Mouse (Mus musculus): ENCODE measurements around the gene Fbxw7. TPM values are rescaled to one million over a fixed set of nuclear protein-coding genes. Genes with fewer than 3 reads are reported as not detected.

The Fbxw7 gene
- 19.5 and 20.5 TPM in 2 replicates for polyA plus RNA-seq (2014; fragmentation: Nextera tagmentation; extraction: Ambion mirVana)

GRCm38 (mm10) chr3:84814762-84815381 lies at the start of gene Fbxw7:
Gene Fbxw7, plus strand, starts transcription at chr3:84815268.
- Histone ChIP-seq H3K36me3 (ENCODE audit: control insufficient read depth, insufficient read depth, low read length) (no peaks in the 10 kb centered on the region), H3K4me3 (ENCODE audit: low read depth, low read length) (peak within 1 kb of the TSS; percentile 97), H3K27me3 (ENCODE audit: control insufficient read depth, insufficient read depth, low read length) (no peaks in the 10 kb centered on the region), H3K9me3 (ENCODE audit: control insufficient read depth, low read length) (no peaks in the 10 kb centered on the region), H3K4me2 (ENCODE audit: low read depth, low read length, severe bottlenecking) (peak within 1 kb of the TSS; percentile 95), H3K9ac (ENCODE audit: low read length) (peak within 1 kb of the TSS; percentile 87), H3K4me1 (replicated peaks; ENCODE audit: control insufficient read depth, insufficient read depth, low read length) (no peaks in the 10 kb centered on the region; the same call in 1 of the 2 replicates), H3K27ac (ENCODE audit: low read depth, low read length) (peak within 1 kb of the TSS; percentile 90)
- WGBS: under 1% methylated on average over 44 of the region's 76 CpGs
- ATAC-seq (replicated peaks; ENCODE audit: low FRiP score) (no peak; the same call in none of the 2 replicates), DNase-seq (ENCODE audit: low spot score) (peak; percentile 74)

DNA sequence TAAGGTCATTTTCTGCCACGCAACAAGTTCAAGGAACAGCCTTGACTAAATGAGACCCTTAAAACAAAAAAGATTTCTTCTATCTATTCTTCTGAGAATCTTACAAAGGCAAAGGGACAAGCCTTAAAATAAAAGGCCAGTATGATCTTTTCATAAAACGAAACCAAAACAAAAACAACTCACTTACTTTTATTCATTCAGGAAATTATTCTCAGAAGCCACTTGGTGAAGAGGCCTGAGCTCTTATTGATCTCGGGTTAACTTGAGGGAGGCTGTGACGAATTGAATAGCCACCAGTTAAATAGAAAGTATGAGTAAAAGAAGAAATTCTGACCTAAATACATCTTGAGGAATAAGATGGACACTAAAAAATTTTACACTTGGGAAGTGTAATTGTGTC lies 46.1 kb upstream of the Fbxw7 start:
- no peaks in the 10 kb centered on the region for H3K4me1 ChIP-seq (replicated peaks; ENCODE audit: control insufficient read depth, insufficient read depth, low read length)
- ATAC-seq (replicated peaks; ENCODE audit: low FRiP score) (no peak), DNase-seq (ENCODE audit: low spot score) (no peak)
- no peaks in the 10 kb centered on the region for H3K36me3 ChIP-seq (ENCODE audit: control insufficient read depth, insufficient read depth, low read length)
- no peak overlapping the region for H3K9ac ChIP-seq (ENCODE audit: low read length)
- H3K4me2 ChIP-seq (ENCODE audit: low read depth, low read length, severe bottlenecking): no peak overlapping the region
- no peaks in the 10 kb centered on the region for H3K27me3 ChIP-seq (ENCODE audit: control insufficient read depth, insufficient read depth, low read length)
- no peak overlapping the region for H3K4me3 ChIP-seq (ENCODE audit: low read depth, low read length)
- no peaks in the 10 kb centered on the region for H3K9me3 ChIP-seq (ENCODE audit: control insufficient read depth, low read length)
- H3K27ac ChIP-seq (ENCODE audit: low read depth, low read length): no peak overlapping the region
- WGBS: 86% methylated on average over 4 of the region's 4 CpGs

GRCm38 (mm10) chr3:84769411-84769810 lies 45.7 kb upstream of the Fbxw7 start:
- ATAC-seq (replicated peaks; ENCODE audit: low FRiP score): no peak
- Histone ChIP-seq H3K4me1 (replicated peaks; ENCODE audit: control insufficient read depth, insufficient read depth, low read length) (no peaks in the 10 kb centered on the region), H3K9me3 (ENCODE audit: control insufficient read depth, low read length) (no peaks in the 10 kb centered on the region), H3K27me3 (ENCODE audit: control insufficient read depth, insufficient read depth, low read length) (no peaks in the 10 kb centered on the region), H3K9ac (ENCODE audit: low read length) (no peak overlapping the region), H3K27ac (ENCODE audit: low read depth, low read length) (no peak overlapping the region), H3K4me2 (ENCODE audit: low read depth, low read length, severe bottlenecking) (no peak overlapping the region), H3K4me3 (ENCODE audit: low read depth, low read length) (no peak overlapping the region), H3K36me3 (ENCODE audit: control insufficient read depth, insufficient read depth, low read length) (no peaks in the 10 kb centered on the region)
- WGBS: 86% methylated on average over 6 of the region's 6 CpGs
- DNase-seq (ENCODE audit: low spot score): no peak

DNA sequence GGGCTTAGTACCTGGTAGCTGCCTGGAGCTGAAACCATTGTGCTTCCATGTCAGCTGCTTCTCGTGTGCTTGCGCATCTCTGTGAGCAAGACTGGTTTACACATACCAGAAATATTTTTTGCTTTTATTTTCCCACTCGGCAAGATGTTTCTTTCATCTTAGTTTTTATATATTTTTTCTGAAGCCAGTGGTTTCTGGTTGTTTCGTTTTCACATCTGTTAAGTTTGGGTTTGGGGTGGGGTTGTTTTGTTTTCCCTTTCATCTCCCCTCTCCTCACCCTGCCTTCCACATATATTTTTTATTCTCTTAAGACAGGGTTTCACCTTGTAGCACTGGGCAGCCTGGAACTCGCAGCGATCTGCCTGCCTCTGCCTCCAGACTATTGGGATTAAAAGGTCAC lies 44.5 kb upstream of the Fbxw7 start:
- no peak for DNase-seq (ENCODE audit: low spot score)
- no peak overlapping the region for H3K27ac ChIP-seq (ENCODE audit: low read depth, low read length)
- no peaks in the 10 kb centered on the region for H3K9me3 ChIP-seq (ENCODE audit: control insufficient read depth, low read length)
- no peak overlapping the region for H3K9ac ChIP-seq (ENCODE audit: low read length)
- no peaks in the 10 kb centered on the region for H3K4me1 ChIP-seq (replicated peaks; ENCODE audit: control insufficient read depth, insufficient read depth, low read length)
- WGBS: 92% methylated on average over 6 of the region's 6 CpGs
- H3K27me3 ChIP-seq (ENCODE audit: control insufficient read depth, insufficient read depth, low read length): no peaks in the 10 kb centered on the region
- no peak for ATAC-seq (replicated peaks; ENCODE audit: low FRiP score)
- H3K36me3 ChIP-seq (ENCODE audit: control insufficient read depth, insufficient read depth, low read length): no peaks in the 10 kb centered on the region
- H3K4me2 ChIP-seq (ENCODE audit: low read depth, low read length, severe bottlenecking): no peak overlapping the region
- H3K4me3 ChIP-seq (ENCODE audit: low read depth, low read length): no peak overlapping the region

DNA sequence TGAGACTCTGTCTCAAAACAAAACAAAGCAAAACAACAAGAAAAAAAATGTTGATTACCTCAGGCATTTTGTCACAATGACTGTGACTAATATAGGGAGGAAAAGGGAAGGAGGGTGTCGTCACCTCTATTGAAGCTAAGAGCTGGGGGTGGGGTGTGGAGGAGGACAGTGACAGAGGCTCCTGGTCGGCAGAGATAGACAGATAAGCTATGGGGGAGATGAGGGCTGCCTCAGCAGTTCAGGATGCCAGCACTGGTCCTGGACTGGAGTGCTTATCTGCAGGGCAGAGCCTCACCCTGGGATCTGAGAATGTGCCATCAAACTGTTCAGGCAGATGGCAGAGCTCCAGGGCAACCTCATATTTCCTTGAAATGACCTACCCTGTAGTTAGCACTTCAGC lies 43.1 kb upstream of the Fbxw7 start:
- no peak for ATAC-seq (replicated peaks; ENCODE audit: low FRiP score)

DNA sequence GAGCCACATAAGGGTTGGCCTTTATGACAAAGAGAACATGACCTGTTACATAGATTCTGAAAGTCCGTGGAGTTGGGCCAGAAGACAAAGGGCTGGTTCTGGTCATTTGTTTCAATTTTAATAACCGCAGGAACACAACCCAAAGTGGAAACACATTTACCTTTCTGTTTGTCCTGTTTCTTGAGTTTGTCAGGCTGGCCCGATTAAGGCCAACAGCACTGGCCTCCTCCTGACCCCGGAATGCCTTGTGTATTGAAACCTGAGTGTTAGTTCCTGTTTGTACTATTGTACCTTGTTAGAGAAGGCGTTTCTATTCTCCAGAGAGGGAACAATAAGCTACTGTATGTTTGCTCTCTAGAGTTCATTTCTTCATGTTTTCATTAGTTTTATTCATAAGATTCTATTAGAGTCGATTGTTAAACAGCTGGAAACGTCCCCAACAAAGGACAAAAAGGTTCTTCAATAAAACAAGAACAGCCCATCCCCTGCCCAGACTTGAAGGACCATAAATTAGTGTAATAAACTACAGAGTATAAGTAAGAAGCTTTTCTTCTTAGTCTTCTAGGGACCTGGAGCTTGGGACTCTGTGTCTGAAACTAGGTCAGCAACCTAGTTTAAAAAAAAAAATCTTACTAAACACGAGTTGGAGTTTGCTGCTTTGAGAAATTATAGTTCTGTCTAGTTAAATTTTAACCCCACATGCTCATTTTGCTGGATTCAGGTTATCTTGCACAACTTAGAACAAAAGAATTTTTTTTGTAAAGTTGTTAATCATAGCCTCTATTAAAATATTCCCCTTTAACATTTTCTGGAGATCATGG lies 40.6 kb upstream of the Fbxw7 start:
- no peak overlapping the region for H3K4me3 ChIP-seq (ENCODE audit: low read depth, low read length)
- H3K4me2 ChIP-seq (ENCODE audit: low read depth, low read length, severe bottlenecking): no peak overlapping the region
- ATAC-seq (replicated peaks; ENCODE audit: low FRiP score) (no peak), DNase-seq (ENCODE audit: low spot score) (no peak)
- no peak overlapping the region for H3K27ac ChIP-seq (ENCODE audit: low read depth, low read length)
- WGBS: 60% methylated on average over 8 of the region's 8 CpGs
- H3K9me3 ChIP-seq (ENCODE audit: control insufficient read depth, low read length): no peaks in the 10 kb centered on the region
- no peaks in the 10 kb centered on the region for H3K27me3 ChIP-seq (ENCODE audit: control insufficient read depth, insufficient read depth, low read length)
- H3K36me3 ChIP-seq (ENCODE audit: control insufficient read depth, insufficient read depth, low read length): no peaks in the 10 kb centered on the region
- H3K9ac ChIP-seq (ENCODE audit: low read length): no peak overlapping the region
- no peaks in the 10 kb centered on the region for H3K4me1 ChIP-seq (replicated peaks; ENCODE audit: control insufficient read depth, insufficient read depth, low read length)

More for the DNA sequence above, 43.1 kb upstream of the Fbxw7 start:
- Histone ChIP-seq H3K4me1 (replicated peaks; ENCODE audit: control insufficient read depth, insufficient read depth, low read length) (no peaks in the 10 kb centered on the region), H3K9ac (ENCODE audit: low read length) (no peak overlapping the region), H3K27ac (ENCODE audit: low read depth, low read length) (no peak overlapping the region), H3K4me3 (ENCODE audit: low read depth, low read length) (no peak overlapping the region), H3K27me3 (ENCODE audit: control insufficient read depth, insufficient read depth, low read length) (no peaks in the 10 kb centered on the region), H3K9me3 (ENCODE audit: control insufficient read depth, low read length) (no peaks in the 10 kb centered on the region), H3K4me2 (ENCODE audit: low read depth, low read length, severe bottlenecking) (no peak overlapping the region), H3K36me3 (ENCODE audit: control insufficient read depth, insufficient read depth, low read length) (no peaks in the 10 kb centered on the region)
- DNase-seq (ENCODE audit: low spot score): no peak
- WGBS: 66% methylated on average over 2 of the region's 2 CpGs

DNA sequence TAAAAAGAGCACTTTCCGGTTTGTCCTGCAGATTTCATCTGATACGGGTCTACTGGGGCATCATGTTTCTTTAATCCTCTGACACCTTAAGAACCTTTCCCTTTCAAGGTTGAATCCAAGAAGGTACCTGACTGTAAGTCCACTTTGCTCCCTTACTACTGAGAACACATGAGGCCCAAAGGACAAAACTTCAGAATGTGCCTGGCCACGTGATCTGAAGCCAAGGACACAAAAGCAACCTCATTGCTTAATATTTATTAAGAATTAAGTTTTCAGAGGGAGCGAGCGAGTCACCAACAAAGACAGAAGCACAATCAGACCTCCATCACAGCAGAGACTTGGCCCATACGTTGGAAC lies 40.0 kb upstream of the Fbxw7 start:
- H3K9me3 ChIP-seq (ENCODE audit: control insufficient read depth, low read length): no peaks in the 10 kb centered on the region
- H3K9ac ChIP-seq (ENCODE audit: low read length): no peak overlapping the region
- ATAC-seq (replicated peaks; ENCODE audit: low FRiP score): no peak
- no peaks in the 10 kb centered on the region for H3K27me3 ChIP-seq (ENCODE audit: control insufficient read depth, insufficient read depth, low read length)
- H3K27ac ChIP-seq (ENCODE audit: low read depth, low read length): no peak overlapping the region
- no peak for DNase-seq (ENCODE audit: low spot score)
- H3K4me3 ChIP-seq (ENCODE audit: low read depth, low read length): no peak overlapping the region
- H3K36me3 ChIP-seq (ENCODE audit: control insufficient read depth, insufficient read depth, low read length): no peaks in the 10 kb centered on the region
- H3K4me1 ChIP-seq (replicated peaks; ENCODE audit: control insufficient read depth, insufficient read depth, low read length): no peaks in the 10 kb centered on the region
- no peak overlapping the region for H3K4me2 ChIP-seq (ENCODE audit: low read depth, low read length, severe bottlenecking)
- WGBS: 74% methylated on average over 6 of the region's 6 CpGs

DNA sequence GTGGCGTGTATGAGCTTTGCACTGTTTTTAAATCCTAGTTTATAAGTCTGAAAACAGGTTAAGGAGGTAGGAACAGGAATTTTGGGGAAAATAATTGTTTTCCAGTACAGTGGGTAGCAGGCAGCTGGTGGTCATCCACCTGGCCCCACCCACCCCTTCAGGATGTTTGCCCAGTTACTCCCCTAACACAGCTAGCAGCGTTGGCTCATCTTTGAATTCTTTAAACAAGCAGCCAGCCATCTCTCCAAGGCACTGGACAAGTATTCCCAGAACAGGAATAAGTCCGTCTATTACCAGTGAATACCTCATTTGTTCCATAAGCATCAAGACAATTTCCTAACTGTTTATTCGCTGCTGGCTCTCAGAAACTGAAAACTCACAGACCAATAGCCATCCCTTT lies 39.5 kb upstream of the Fbxw7 start:
- DNase-seq (ENCODE audit: low spot score) (no peak), ATAC-seq (replicated peaks; ENCODE audit: low FRiP score) (no peak)
- Histone ChIP-seq H3K4me2 (ENCODE audit: low read depth, low read length, severe bottlenecking) (no peak overlapping the region), H3K4me1 (replicated peaks; ENCODE audit: control insufficient read depth, insufficient read depth, low read length) (no peaks in the 10 kb centered on the region), H3K4me3 (ENCODE audit: low read depth, low read length) (no peak overlapping the region), H3K27ac (ENCODE audit: low read depth, low read length) (no peak overlapping the region), H3K9ac (ENCODE audit: low read length) (no peak overlapping the region), H3K36me3 (ENCODE audit: control insufficient read depth, insufficient read depth, low read length) (no peaks in the 10 kb centered on the region), H3K27me3 (ENCODE audit: control insufficient read depth, insufficient read depth, low read length) (no peaks in the 10 kb centered on the region), H3K9me3 (ENCODE audit: control insufficient read depth, low read length) (no peaks in the 10 kb centered on the region)
- WGBS: 83% methylated on average over 4 of the region's 4 CpGs

DNA sequence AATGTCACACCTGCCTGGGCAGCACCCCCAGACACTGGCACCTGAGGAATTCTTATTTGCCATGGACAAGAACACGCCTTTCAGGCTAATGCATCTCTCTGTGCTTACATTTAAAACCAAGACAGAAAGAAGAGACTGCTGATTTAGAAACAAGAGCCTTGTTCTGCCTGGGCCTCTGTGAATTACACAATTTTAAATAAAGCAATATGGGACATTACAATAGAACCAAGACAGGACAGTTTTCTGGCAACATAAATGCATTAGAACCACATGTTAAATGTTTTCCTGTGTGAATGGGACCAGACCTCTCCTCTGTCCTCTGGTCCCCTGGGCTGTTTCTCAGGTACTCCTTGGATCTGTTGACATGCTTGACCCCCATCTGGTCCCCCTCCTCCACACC lies 39.0 kb upstream of the Fbxw7 start:
- WGBS: 85% methylated on average over 1 of the region's 1 CpGs
- no peaks in the 10 kb centered on the region for H3K36me3 ChIP-seq (ENCODE audit: control insufficient read depth, insufficient read depth, low read length)
- no peak overlapping the region for H3K27ac ChIP-seq (ENCODE audit: low read depth, low read length)
- no peak overlapping the region for H3K4me2 ChIP-seq (ENCODE audit: low read depth, low read length, severe bottlenecking)
- DNase-seq (ENCODE audit: low spot score) (no peak), ATAC-seq (replicated peaks; ENCODE audit: low FRiP score) (no peak)
- H3K27me3 ChIP-seq (ENCODE audit: control insufficient read depth, insufficient read depth, low read length): no peaks in the 10 kb centered on the region
- H3K4me1 ChIP-seq (replicated peaks; ENCODE audit: control insufficient read depth, insufficient read depth, low read length): no peaks in the 10 kb centered on the region
- H3K4me3 ChIP-seq (ENCODE audit: low read depth, low read length): no peak overlapping the region
- no peak overlapping the region for H3K9ac ChIP-seq (ENCODE audit: low read length)
- H3K9me3 ChIP-seq (ENCODE audit: control insufficient read depth, low read length): no peaks in the 10 kb centered on the region
